Mouse (Mus musculus): Measurements from ENCODE around the gene Cntln.

Cntln gene

GRCm38 (mm10) chr4:85059598-85059997 lies 175.5 kb downstream of the Cntln start:
- no peak for DNase-seq

GRCm38 (mm10) chr4:85061676-85062075 lies 177.6 kb downstream of the Cntln start:
- DNase-seq = no peak

GRCm38 (mm10) chr4:85096033-85096432 lies 211.9 kb downstream of the Cntln start:
- no peak for DNase-seq

- peak; percentile 76 for DNase-seq
These were observed 212.6 kb downstream of the Cntln start for GRCm38 (mm10) chr4:85096682-85097081.

GRCm38 (mm10) chr4:85102168-85102567 lies 218.1 kb downstream of the Cntln start:
- DNase-seq = no peak

- DNase-seq = no peak
These were observed 222.3 kb downstream of the Cntln start for GRCm38 (mm10) chr4:85106416-85106815.

- DNase-seq = no peak
These were observed 222.9 kb downstream of the Cntln start for GRCm38 (mm10) chr4:85106961-85107360.

GRCm38 (mm10) chr4:85120271-85120670 lies 236.2 kb downstream of the Cntln start:
- no peak for DNase-seq

- peak; percentile 12 for DNase-seq
These were observed 265.6 kb downstream of the Cntln start for GRCm38 (mm10) chr4:85149726-85150125.

GRCm38 (mm10) chr4:85151881-85152280 lies 267.8 kb downstream of the Cntln start:
- no peak for DNase-seq

- no peak for DNase-seq
These were observed 270.3 kb downstream of the Cntln start for GRCm38 (mm10) chr4:85154361-85154760.

- no peak for DNase-seq
These were observed 277.0 kb downstream of the Cntln start for GRCm38 (mm10) chr4:85161156-85161555.

- peak; percentile 73 for DNase-seq
These were observed 278.6 kb downstream of the Cntln start for GRCm38 (mm10) chr4:85162468-85163312.

GRCm38 (mm10) chr4:85163313-85163615 lies 279.2 kb downstream of the Cntln start:
- peak; percentile 12 for DNase-seq

- no peak for DNase-seq
These were observed 283.9 kb downstream of the Cntln start for GRCm38 (mm10) chr4:85168001-85168400.

- no peak for DNase-seq
These were observed 291.4 kb downstream of the Cntln start for GRCm38 (mm10) chr4:85175466-85175865.

GRCm38 (mm10) chr4:85178394-85179051 lies 294.4 kb downstream of the Cntln start:
- DNase-seq = no peak

All from kidney, postnatal 10 days (tissue).